Mouse (Mus musculus): Measurements from ENCODE around the gene Fv1.

Fv1 gene

GRCm38 (mm10) chr4:147886158-147886557, 17.4 kb downstream of the Fv1 start:
- DNase-seq, result no peak

GRCm38 (mm10) chr4:147887277-147887676, 18.5 kb downstream of the Fv1 start:
- no peak for DNase-seq

GRCm38 (mm10) chr4:147888237-147888636, 19.5 kb downstream of the Fv1 start:
- no peak for DNase-seq

GRCm38 (mm10) chr4:147890341-147890740, 21.6 kb downstream of the Fv1 start:
- DNase-seq, result no peak

- DNase-seq, result peak in 1 of 2 experiments; percentile 12
Measured at GRCm38 (mm10) chr4:147895815-147896330, 27.1 kb downstream of the Fv1 start.

GRCm38 (mm10) chr4:147896411-147896810, 27.6 kb downstream of the Fv1 start:
- no peak for DNase-seq

GRCm38 (mm10) chr4:147897348-147897747, 28.6 kb downstream of the Fv1 start:
- no peak for DNase-seq

GRCm38 (mm10) chr4:147900452-147900851, 31.7 kb downstream of the Fv1 start:
- DNase-seq, result no peak

- DNase-seq, result no peak
Measured at GRCm38 (mm10) chr4:147902906-147903500, 34.2 kb downstream of the Fv1 start.

- no peak for DNase-seq
Measured at GRCm38 (mm10) chr4:147903601-147904000, 34.8 kb downstream of the Fv1 start.

GRCm38 (mm10) chr4:147904313-147905089, 35.7 kb downstream of the Fv1 start, which contains the start of gene Mfn2:
Gene Mfn2 (minus strand): TSS chr4:147904704.
- DNase-seq, result peak; percentile 91 to 93

GRCm38 (mm10) chr4:147905090-147905659, 36.4 kb downstream of the Fv1 start:
- no peak for DNase-seq

GRCm38 (mm10) chr4:147906230-147906629, 37.5 kb downstream of the Fv1 start:
- no peak for DNase-seq

GRCm38 (mm10) chr4:147909486-147909885, 40.7 kb downstream of the Fv1 start:
- DNase-seq, result no peak

GRCm38 (mm10) chr4:147918459-147919121, 49.8 kb downstream of the Fv1 start:
- DNase-seq, result peak; percentile 73 to 77

Measured in kidney, postnatal 4 days (tissue).